Mouse (Mus musculus): Measurements from ENCODE around the gene Poldip3. TPM values are rescaled to one million over a fixed set of nuclear protein-coding genes. Genes with fewer than 3 reads are reported as not detected.
A peak's percentile ranks its signal among the peaks of the same experiment; 100 is the strongest.

Gene Poldip3
- polyA plus RNA-seq, 1 experiment from 2014 or later: 145 TPM

DNA sequence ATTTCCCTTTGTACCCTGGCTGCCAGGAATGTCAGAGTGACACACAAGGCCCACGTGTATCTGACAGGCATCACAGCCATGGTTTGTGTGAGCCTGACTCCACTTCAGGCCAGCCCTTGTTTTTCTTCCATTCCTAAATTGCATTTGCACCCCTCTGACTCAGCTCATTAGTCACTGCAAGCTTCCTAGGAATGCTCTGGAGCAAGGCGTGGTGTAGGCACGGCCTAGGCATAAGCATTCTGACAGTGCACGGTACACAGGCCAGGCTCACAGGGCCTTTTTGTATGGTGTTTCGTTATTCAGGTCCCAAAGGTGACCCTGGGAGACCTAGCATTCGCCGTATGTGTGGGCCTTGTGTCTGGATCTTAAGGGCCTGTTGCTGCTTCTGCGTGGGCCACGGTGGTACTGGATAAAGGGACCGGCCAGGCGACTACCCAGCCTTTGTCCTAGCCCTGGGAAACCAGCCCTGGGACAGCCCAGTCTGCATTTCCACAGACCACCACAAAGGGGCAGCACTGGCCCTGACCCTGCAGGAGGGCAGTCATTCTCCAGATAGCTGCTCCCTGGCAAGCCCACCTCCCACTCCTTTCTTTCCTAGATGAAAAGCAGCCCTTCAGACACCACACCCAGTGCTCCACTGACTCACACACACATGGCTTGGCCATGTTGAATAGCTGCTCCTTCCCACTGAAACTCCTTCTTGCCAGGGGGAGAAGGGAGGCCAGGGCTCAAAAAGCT, 7.9 kb upstream of the Poldip3 start:
- Histone ChIP-seq H3K9me3 (ENCODE audit: control insufficient read depth, low read length) (no peaks in the 10 kb centered on the region), H3K27ac (no peak overlapping the region), H3K4me1 (replicated peaks; ENCODE audit: control insufficient read depth, insufficient read depth, low read length) (no peaks in the 10 kb centered on the region), H3K4me2 (replicated peaks) (no peak overlapping the region), H3K4me3 (replicated peaks; ENCODE audit: low read length) (no peak overlapping the region), H3K36me3 (replicated peaks; ENCODE audit: control insufficient read depth, insufficient read depth) (peaks cover 60% of the 10 kb centered on the region), H3K9ac (no peak overlapping the region), H3K27me3 (ENCODE audit: control insufficient read depth, insufficient read depth, low read length) (no peaks in the 10 kb centered on the region)
- ATAC-seq (ENCODE audit: low FRiP score) (no peak), DNase-seq (ENCODE audit: low spot score) (no peak)
- WGBS: 74% methylated on average over 11 of the region's 11 CpGs

DNA sequence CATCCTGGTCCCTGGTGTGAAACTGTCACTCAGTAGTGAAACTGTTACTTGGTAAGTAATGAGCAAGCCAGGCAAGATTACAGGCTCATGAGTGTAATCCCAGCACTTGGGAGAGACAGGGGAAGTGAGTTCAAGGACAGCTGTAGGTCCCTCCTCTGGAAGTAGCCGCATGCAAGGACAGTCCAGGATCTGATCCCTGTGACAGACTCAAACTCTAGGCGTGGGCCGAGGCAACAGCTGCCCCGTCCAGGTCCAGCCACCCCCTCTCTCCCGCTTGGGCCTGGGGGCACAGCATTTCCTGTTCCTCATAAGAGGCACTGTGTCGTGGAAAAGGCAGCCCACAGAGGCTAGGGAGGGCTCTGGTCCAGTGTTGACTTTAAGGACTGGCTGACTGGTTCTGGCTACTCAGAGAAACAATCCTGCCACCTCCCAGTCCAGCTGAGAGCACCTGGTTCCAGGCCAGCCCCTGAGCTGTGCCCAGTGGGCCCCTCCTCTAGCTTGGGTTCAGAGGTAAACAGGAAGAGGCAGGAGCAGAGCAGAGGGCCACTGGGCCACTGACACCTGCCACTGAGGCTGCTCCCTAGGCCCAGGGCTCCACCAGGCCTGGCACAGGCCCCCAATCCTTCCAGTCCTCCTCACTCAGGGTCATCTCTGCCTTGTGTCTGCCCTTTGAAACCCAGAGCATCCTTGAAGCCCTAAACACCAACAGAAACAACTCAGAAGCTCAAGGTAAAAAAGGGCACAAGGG, 6.7 kb upstream of the Poldip3 start:
- Histone ChIP-seq H3K36me3 (replicated peaks; ENCODE audit: control insufficient read depth, insufficient read depth) (peaks cover 51% of the 10 kb centered on the region), H3K27ac (no peak overlapping the region), H3K4me2 (replicated peaks) (no peak overlapping the region), H3K9ac (no peak overlapping the region), H3K4me3 (replicated peaks; ENCODE audit: low read length) (no peak overlapping the region), H3K9me3 (ENCODE audit: control insufficient read depth, low read length) (no peaks in the 10 kb centered on the region), H3K4me1 (replicated peaks; ENCODE audit: control insufficient read depth, insufficient read depth, low read length) (no peaks in the 10 kb centered on the region), H3K27me3 (ENCODE audit: control insufficient read depth, insufficient read depth, low read length) (no peaks in the 10 kb centered on the region)
- DNase-seq (ENCODE audit: low spot score) (no peak), ATAC-seq (ENCODE audit: low FRiP score) (no peak)
- WGBS: 90% methylated on average over 6 of the region's 6 CpGs

GRCm38 (mm10) chr15:83154309-83154708, 5.1 kb upstream of the Poldip3 start:
- ATAC-seq (ENCODE audit: low FRiP score): no peak
- 98% methylated on average over 7 of the region's 7 CpGs for WGBS
- H3K4me2 ChIP-seq (replicated peaks): no peak overlapping the region
- no peak for DNase-seq (ENCODE audit: low spot score)
- peaks cover 37% of the 10 kb centered on the region for H3K36me3 ChIP-seq (replicated peaks; ENCODE audit: control insufficient read depth, insufficient read depth)
- H3K27me3 ChIP-seq (ENCODE audit: control insufficient read depth, insufficient read depth, low read length): no peaks in the 10 kb centered on the region
- H3K9ac ChIP-seq: no peak overlapping the region
- H3K27ac ChIP-seq: no peak overlapping the region
- no peaks in the 10 kb centered on the region for H3K9me3 ChIP-seq (ENCODE audit: control insufficient read depth, low read length)
- no peak overlapping the region for H3K4me3 ChIP-seq (replicated peaks; ENCODE audit: low read length)
- H3K4me1 ChIP-seq (replicated peaks; ENCODE audit: control insufficient read depth, insufficient read depth, low read length): no peaks in the 10 kb centered on the region; the same call in 1 of the 2 replicates

- H3K4me3 ChIP-seq (replicated peaks; ENCODE audit: low read length): no peak overlapping the region
- no peak for ATAC-seq (ENCODE audit: low FRiP score)
- H3K36me3 ChIP-seq (replicated peaks; ENCODE audit: control insufficient read depth, insufficient read depth): peaks cover 25% of the 10 kb centered on the region
- no peak overlapping the region for H3K27ac ChIP-seq
- H3K9me3 ChIP-seq (ENCODE audit: control insufficient read depth, low read length): no peaks in the 10 kb centered on the region
- WGBS: 94% methylated on average over 4 of the region's 4 CpGs
- no peak overlapping the region for H3K4me2 ChIP-seq (replicated peaks)
- H3K4me1 ChIP-seq (replicated peaks; ENCODE audit: control insufficient read depth, insufficient read depth, low read length): peaks cover 10% of the 10 kb centered on the region
- H3K9ac ChIP-seq: no peak overlapping the region
- H3K27me3 ChIP-seq (ENCODE audit: control insufficient read depth, insufficient read depth, low read length): no peaks in the 10 kb centered on the region
- DNase-seq (ENCODE audit: low spot score): no peak
Measured at GRCm38 (mm10) chr15:83150694-83151093, 1.5 kb upstream of the Poldip3 start.

GRCm38 (mm10) chr15:83150073-83150442, 874 bp upstream of the Poldip3 start:
- ATAC-seq (ENCODE audit: low FRiP score): no peak
- H3K4me1 ChIP-seq (replicated peaks; ENCODE audit: control insufficient read depth, insufficient read depth, low read length): peaks cover 10% of the 10 kb centered on the region
- H3K4me3 ChIP-seq (replicated peaks; ENCODE audit: low read length): peak overlapping the region; percentile 82
- no peaks in the 10 kb centered on the region for H3K27me3 ChIP-seq (ENCODE audit: control insufficient read depth, insufficient read depth, low read length)
- H3K36me3 ChIP-seq (replicated peaks; ENCODE audit: control insufficient read depth, insufficient read depth): peaks cover 22% of the 10 kb centered on the region
- H3K4me2 ChIP-seq (replicated peaks): peak overlapping the region; percentile 93
- no peaks in the 10 kb centered on the region for H3K9me3 ChIP-seq (ENCODE audit: control insufficient read depth, low read length)
- H3K27ac ChIP-seq: peak overlapping the region; percentile 98
- 33% methylated on average over 3 of the region's 3 CpGs for WGBS
- H3K9ac ChIP-seq: peak overlapping the region; percentile 89
- no peak for DNase-seq (ENCODE audit: low spot score)

DNA sequence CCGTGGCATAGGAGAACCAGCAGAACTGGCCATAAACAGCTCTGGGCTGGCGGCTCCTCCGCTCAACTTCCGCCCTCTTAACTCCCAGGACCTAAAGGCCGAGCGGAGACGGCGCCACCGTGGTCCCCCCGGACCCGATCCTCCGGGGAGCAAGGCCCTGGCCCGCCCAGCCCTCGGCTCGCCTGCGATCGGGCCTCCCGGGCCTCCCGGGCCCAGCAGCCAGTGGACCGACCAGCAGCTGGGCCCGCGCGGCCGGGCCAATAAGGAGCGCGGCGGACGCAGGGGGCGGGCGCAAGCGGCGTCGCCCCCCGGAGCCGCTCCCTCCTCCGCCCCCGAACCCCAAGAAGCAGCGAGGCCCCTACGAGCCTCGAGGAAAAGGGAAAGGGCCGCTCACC, 386 bp downstream of the Poldip3 start:
- no peak for DNase-seq (ENCODE audit: low spot score)
- Histone ChIP-seq H3K9ac (peak overlapping the region; percentile 89), H3K9me3 (ENCODE audit: control insufficient read depth, low read length) (no peaks in the 10 kb centered on the region), H3K27me3 (ENCODE audit: control insufficient read depth, insufficient read depth, low read length) (no peaks in the 10 kb centered on the region), H3K4me3 (replicated peaks; ENCODE audit: low read length) (peak overlapping the region; percentile 82), H3K36me3 (replicated peaks; ENCODE audit: control insufficient read depth, insufficient read depth) (peaks cover 23% of the 10 kb centered on the region), H3K4me2 (replicated peaks) (peak overlapping the region; percentile 93), H3K27ac (peak overlapping the region; percentile 98), H3K4me1 (replicated peaks; ENCODE audit: control insufficient read depth, insufficient read depth, low read length) (peaks cover 10% of the 10 kb centered on the region)
- 1% methylated on average over 36 of the region's 41 CpGs for WGBS
- ATAC-seq (ENCODE audit: low FRiP score): peak; percentile 82

- peak; percentile 31 for DNase-seq (ENCODE audit: low spot score)
- WGBS: 4% methylated on average over 21 of the region's 21 CpGs
- H3K4me1 ChIP-seq (replicated peaks; ENCODE audit: control insufficient read depth, insufficient read depth, low read length): peaks cover 12% of the 10 kb centered on the region
Measured at GRCm38 (mm10) chr15:83148395-83148794, 789 bp downstream of the Poldip3 start.

DNA sequence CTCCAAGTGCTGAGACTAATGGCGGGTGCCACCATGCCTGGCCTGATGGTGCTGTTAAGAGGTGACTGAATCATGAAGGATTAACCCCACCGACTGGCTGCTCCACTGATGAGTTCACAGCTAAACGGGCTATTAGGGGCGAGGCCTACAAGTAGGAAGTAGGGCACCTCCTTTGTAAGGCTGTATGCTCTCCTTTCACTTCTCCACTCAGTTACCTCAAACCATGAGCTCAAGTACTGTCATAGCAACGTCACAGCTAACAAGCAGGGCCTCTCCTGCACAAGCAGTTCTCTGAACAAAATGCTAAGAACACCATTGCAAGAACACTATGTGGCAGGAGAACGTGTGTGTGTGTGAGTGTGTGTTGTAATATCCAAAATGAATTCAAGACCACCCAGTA, 3.6 kb downstream of the Poldip3 start:
- H3K4me2 ChIP-seq (replicated peaks): no peak overlapping the region
- 89% methylated on average over 6 of the region's 6 CpGs for WGBS

More at GRCm38 (mm10) chr15:83148395-83148794, 789 bp downstream of the Poldip3 start:
- Histone ChIP-seq H3K4me3 (replicated peaks; ENCODE audit: low read length) (peak overlapping the region; percentile 82), H3K27me3 (ENCODE audit: control insufficient read depth, insufficient read depth, low read length) (no peaks in the 10 kb centered on the region), H3K9me3 (ENCODE audit: control insufficient read depth, low read length) (no peaks in the 10 kb centered on the region), H3K27ac (peak overlapping the region; percentile 98), H3K4me2 (replicated peaks) (peak overlapping the region; percentile 93), H3K36me3 (replicated peaks; ENCODE audit: control insufficient read depth, insufficient read depth) (peaks cover 19% of the 10 kb centered on the region), H3K9ac (peak overlapping the region; percentile 89)
- no peak for ATAC-seq (ENCODE audit: low FRiP score)

DNA sequence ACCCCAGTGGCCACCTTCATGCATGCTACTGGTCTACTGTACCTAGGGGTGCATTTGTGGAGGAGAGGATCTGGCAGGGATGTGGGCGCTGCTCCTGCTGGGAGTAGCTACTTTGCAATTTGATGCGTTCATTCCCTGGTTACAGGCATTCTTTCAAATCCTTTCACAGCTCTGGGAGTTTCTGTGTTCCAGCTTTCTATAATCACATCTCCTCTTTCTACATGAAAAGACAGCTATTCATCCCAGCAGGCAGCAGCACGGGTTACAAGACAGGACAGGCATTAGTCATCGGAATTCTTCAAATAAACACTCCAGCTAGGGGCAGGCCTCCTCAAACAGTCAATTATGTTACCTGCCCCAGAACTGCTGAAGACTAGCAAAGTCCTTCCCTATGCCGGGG, 6.3 kb downstream of the Poldip3 start:
- H3K4me3 ChIP-seq (replicated peaks; ENCODE audit: low read length): no peak overlapping the region
- 36% methylated on average over 5 of the region's 5 CpGs for WGBS
- H3K9ac ChIP-seq: no peak overlapping the region
- H3K4me2 ChIP-seq (replicated peaks): no peak overlapping the region
- ATAC-seq (ENCODE audit: low FRiP score): no peak
- peaks cover 24% of the 10 kb centered on the region for H3K36me3 ChIP-seq (replicated peaks; ENCODE audit: control insufficient read depth, insufficient read depth)
- H3K9me3 ChIP-seq (ENCODE audit: control insufficient read depth, low read length): no peaks in the 10 kb centered on the region
- no peak overlapping the region for H3K27ac ChIP-seq
- no peak for DNase-seq (ENCODE audit: low spot score)
- H3K4me1 ChIP-seq (replicated peaks; ENCODE audit: control insufficient read depth, insufficient read depth, low read length): peaks cover 17% of the 10 kb centered on the region
- no peaks in the 10 kb centered on the region for H3K27me3 ChIP-seq (ENCODE audit: control insufficient read depth, insufficient read depth, low read length)

More for the DNA sequence above, 3.6 kb downstream of the Poldip3 start:
- H3K27ac ChIP-seq: no peak overlapping the region
- no peak overlapping the region for H3K4me3 ChIP-seq (replicated peaks; ENCODE audit: low read length)
- H3K27me3 ChIP-seq (ENCODE audit: control insufficient read depth, insufficient read depth, low read length): no peaks in the 10 kb centered on the region
- H3K9me3 ChIP-seq (ENCODE audit: control insufficient read depth, low read length): no peaks in the 10 kb centered on the region
- H3K4me1 ChIP-seq (replicated peaks; ENCODE audit: control insufficient read depth, insufficient read depth, low read length): peaks cover 22% of the 10 kb centered on the region
- H3K9ac ChIP-seq: no peak overlapping the region
- no peak for DNase-seq (ENCODE audit: low spot score)
- ATAC-seq (ENCODE audit: low FRiP score): no peak
- H3K36me3 ChIP-seq (replicated peaks; ENCODE audit: control insufficient read depth, insufficient read depth): peaks cover 19% of the 10 kb centered on the region
